Mouse (Mus musculus) retina, postnatal 7 days (tissue): ENCODE results near the gene Cdkl1.

ENCODE experiments used
- DNase-seq: peaks from one replicate; pipeline ENCODE4 v3.0.0-alpha.2; 2012; ENCODE audit warnings: low read depth, low spot score

Cdkl1 gene

GRCm38 (mm10) chr12:69783247-69784025, 7.6 kb downstream of the Cdkl1 start:
- DNase-seq = no peak

GRCm38 (mm10) chr12:69781935-69782650, 9.0 kb downstream of the Cdkl1 start:
- no peak for DNase-seq

GRCm38 (mm10) chr12:69781480-69781879, 9.6 kb downstream of the Cdkl1 start:
- no peak for DNase-seq

DNA sequence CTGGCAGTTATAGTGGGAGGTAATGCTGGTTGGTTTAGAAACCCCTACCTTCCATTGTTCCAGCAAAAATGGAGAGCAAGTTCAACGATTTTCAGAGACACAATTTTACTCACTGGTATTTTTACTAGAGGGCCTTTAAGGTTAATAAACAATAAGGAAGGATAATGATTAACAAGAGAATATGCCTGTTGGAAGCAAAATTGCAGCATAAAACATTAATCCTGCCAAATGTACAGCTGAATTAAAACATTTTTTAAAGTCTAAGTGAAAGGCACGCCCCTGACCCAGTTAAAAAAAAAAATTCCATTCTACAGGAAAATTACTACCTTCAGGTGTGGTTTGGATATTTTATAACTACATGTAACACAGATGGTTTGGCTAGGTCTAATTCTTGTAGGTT, 13.1 kb downstream of the Cdkl1 start:
- DNase-seq = no peak

DNA sequence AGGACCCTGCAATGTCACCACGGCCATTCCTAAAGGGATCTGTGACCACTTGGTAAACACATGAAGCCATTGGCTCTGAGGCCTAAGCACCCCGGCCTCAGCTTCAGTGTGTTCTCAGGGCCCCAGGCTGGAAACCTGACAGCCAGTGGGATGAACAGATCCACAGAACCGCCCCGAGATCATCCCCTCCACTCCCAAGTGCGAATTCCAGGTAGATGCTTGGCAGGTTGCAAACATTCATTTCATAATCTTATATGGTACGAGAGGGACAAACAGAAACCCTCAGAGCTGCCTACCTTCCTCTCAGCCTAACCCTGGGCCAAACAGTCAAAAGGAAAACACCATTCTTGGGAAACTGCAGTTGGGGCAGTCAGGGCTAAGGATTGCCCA, 13.7 kb downstream of the Cdkl1 start:
- no peak for DNase-seq

DNA sequence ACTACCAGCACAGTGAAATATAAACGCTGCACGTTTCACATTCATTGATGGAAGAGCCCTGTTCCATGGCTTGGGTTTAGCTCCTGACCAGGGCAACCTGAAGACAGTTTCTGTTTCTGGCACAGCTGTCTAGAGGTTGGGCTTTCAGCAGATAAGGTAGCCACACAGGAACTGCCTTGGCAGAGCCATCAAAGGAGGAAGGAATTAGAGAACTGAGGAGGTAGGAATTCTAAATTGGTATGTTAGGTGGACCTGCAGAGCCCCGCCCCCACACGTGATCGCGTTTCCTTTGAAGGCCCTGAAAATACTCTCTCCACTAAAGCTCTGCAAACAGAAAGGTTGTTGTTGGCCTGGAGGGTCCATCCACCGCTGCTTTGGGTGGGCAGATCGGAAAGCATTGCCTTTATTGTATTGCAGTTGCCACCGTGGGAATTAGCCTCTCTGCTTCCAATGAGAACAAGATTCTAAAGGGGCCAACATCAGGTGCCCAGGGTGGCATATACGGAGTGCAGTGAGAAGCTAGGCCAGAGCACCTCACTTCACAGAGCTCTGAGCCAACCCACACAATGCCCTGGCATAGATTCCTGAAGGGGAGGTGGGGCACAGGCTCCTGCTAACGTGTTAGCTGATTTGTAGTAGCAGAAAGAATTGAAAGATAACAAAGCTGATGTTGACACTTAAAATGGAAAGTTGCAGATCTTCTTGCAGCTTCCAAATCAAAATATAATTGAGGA, 14.3 kb downstream of the Cdkl1 start:
- no peak for DNase-seq

DNA sequence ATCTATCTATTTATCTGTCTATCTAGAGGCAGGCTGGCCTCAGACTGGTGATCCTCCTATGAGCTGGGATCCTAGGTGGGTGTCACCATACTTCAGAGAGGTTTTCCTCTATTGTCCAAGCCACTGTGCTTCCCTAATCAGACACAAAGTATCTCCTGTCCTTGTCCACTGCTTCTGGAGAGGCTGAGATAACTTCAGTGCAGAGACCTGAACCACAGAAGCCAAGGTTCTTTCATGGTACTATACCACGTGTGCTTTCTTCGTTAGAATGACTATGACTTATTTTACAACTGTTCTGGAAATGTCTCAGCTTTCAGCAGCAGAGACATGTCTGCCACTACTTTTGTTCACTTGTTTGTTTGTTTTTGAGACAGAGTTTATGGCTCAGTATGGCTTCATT, 22.2 kb downstream of the Cdkl1 start:
- no peak for DNase-seq

DNA sequence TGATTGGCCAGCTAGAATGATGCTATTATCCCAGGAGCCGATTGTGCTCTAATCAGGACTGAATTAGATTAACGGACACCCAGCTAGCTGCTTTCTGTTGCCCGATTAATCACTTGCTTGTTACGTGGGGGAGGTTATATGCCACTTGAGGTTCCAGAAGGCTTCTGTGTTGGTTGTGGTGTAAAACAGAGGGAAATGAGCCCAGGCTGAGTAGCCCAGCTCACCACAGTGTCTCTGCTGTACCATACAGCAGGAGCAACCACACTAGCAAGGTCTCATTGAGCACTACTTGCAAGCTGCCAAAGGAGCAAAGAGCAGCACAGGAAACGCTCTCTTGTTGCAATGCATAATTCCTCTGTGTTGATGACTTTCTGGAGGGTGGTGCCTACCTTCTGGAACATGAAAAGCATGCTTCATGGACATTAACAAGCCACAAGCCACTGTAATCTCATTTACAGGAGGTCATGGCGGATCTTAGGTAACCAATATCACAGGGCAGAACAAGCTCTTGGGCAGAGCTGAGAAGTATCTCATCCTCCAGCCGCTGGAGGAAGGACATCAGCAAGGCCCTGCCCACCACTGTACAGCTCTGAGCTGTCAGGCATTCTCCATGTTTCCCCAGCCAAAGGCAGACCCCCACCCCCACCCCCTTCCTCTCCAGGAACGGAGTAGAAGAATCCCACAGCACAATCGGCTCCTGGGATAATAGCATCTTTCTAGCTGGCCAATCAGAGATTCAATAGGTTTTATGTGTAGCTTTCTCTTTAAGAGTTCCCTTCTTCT, 23.4 kb downstream of the Cdkl1 start:
- DNase-seq = no peak

GRCm38 (mm10) chr12:69766185-69766904, 24.7 kb downstream of the Cdkl1 start:
- no peak for DNase-seq

GRCm38 (mm10) chr12:69765543-69765942, 25.5 kb downstream of the Cdkl1 start:
- DNase-seq = no peak

DNA sequence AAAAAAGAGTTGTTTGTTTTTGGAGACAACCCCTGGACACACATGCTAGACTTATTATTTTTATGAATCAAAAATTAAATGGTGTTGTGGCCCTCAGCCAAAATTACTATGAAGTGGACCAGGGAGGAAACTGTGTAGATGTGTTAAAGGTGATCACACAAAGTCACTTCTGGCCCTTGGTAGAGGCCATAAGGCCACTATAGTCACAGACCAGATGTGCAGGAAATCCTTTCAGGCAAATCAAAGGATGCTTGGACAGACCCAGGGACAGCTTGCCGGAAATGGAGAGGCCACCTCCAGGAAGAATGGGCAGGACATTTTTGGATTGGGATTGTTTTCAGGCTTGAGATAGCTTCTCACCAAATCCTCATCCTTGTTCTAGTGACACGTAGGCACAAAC, 29.5 kb downstream of the Cdkl1 start:
- DNase-seq = no peak

- no peak for DNase-seq
Measured at GRCm38 (mm10) chr12:69760743-69761406, 30.2 kb downstream of the Cdkl1 start.

- no peak for DNase-seq
Measured at GRCm38 (mm10) chr12:69760014-69760413, 31.1 kb downstream of the Cdkl1 start.

GRCm38 (mm10) chr12:69759267-69759885, 31.7 kb downstream of the Cdkl1 start:
- no peak for DNase-seq

DNA sequence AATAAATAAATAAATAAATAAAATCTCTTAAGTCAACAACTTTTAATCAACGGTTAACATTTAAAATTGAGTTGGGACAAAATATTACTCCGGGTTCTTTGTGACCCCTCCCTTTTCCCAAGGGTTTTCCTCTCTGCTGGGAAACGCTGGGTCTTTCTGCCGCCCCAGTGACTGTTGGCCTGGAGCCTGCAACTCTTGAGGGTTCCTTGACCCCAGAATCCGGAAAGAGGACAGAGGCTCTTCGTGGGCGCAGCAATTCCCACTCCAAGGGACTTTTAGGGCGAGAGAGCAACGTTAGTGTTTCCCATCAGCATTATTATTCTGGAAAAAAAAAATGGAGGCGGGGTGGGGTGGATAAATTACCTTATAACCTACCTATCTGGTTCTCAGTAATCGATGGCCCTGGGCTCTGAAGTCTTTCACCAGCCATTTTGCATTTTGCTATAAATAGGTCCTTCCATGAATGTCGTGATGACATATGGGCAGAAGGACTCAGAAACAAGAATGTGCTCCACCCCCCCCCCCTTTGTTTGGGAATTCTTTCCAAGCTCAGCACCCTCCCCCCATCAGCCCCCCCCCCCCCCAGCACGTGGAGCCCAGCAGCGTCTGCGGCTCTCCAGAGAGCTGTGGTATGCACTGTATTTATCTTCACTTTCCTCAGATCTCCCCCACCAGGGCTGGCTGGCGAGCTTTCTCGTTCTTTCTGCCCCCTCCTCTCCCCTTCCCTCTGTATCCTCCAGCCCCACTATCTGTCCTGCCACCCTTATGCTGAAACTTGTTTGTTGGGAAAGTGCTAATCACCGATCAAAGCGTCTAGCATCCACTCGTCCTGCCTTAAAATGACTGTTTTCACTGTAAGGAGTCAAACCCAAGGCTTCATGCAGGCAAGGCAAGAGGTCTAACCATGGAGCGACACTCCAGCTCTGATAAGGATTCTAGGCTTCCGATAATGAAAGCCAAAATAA, 32.6 kb downstream of the Cdkl1 start:
- DNase-seq = no peak

DNA sequence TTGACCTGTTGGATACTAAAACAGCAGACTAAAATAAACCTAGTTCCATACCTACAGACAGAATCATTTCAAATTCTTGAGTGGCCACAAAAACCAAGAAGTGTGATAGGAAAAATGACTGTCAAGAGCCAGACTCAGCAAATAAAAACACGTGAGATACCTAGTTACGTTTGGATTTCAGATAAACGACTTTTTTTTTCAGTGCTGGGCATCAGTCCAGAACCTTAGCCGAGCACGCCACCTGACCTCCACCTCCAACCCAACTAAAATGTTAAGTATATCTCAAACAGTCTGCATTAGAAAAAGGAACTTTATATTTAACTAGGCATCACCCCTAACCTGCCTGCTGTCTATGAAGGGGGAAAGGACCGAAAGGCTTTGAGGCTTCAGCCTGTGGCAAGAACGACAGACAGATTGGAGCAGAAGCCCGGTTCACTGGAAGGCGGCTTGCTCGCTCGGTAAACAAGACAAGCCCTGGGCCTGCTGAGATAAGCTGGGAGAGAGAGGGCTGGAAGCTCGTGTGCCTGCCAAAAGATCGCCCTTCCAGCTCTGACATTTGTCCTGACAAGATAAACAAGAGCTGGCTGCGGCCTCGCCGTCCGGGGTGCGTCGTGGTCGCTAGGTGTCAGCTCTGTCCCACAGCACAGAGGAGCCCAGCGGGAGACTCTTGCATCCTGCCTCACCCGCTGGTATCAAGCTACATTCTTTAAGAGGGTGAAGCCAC, 33.5 kb downstream of the Cdkl1 start:
- peak; percentile 39 for DNase-seq

DNA sequence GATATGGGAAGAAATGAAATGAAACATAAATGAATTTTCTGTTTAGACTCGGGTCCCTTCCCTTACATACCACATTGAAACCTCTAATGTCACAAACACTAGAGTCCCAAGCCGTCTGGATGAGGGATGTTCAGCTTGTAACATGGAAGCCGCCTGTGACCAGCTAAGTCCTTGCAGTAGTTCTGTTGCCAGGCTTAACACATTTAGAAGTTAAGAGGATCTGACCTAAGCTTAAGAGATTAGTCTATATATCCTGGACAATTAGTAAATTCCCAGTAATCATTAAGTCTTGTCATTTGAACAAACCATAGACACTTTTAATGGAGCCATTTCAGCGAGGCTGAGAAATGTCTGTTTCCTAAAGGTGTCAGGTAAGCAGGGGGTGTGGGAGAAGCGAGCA, 35.1 kb downstream of the Cdkl1 start:
- peak; percentile 48 for DNase-seq

DNA sequence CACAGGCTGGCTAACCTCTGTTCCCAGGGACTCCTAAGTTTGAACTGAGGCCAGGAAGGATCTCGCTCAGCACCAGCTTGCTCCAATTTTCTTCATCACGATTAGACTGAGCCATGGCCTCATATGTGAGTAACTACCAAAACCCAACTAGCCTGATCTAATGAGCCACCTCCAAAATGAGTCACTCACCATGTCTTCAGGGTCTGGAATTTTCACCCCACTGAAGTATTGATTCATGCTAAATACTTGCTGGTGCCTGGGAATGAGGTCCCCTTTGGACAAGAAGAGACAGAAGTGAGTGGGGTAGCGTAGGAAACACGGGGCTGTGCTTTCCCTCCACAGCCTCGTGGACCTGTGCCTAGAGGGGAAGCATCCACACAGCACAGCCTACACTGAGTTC, 37.1 kb downstream of the Cdkl1 start:
- DNase-seq = no peak
